Mouse (Mus musculus) lung, postnatal 36 days (tissue): Measurements from ENCODE around the gene Rad51.

ENCODE experiments used
- DNase-seq: peaks from one replicate; pipeline ENCODE4 v3.0.0; 2022; ENCODE audit warnings: mixed read lengths

Rad51 gene

GRCm38 (mm10) chr2:119165401-119165800 lies 52.8 kb downstream of the Rad51 start:
- no peak for DNase-seq

GRCm38 (mm10) chr2:119166901-119167865 lies 54.6 kb downstream of the Rad51 start, which contains the start of gene Gchfr:
TSS of gene Gchfr (plus strand) at chr2:119167773.
- DNase-seq = peak; percentile 76

GRCm38 (mm10) chr2:119167866-119168256 lies 55.3 kb downstream of the Rad51 start:
- DNase-seq = no peak

- no peak for DNase-seq
Observed at GRCm38 (mm10) chr2:119170282-119170681, 57.7 kb downstream of the Rad51 start.

GRCm38 (mm10) chr2:119171574-119171973 lies 59.0 kb downstream of the Rad51 start:
- DNase-seq = no peak

- no peak for DNase-seq
Observed at GRCm38 (mm10) chr2:119172446-119172845, 59.9 kb downstream of the Rad51 start.

GRCm38 (mm10) chr2:119172862-119173576 lies 60.4 kb downstream of the Rad51 start:
- DNase-seq = peak; percentile 82

- no peak for DNase-seq
Observed at GRCm38 (mm10) chr2:119173991-119174651, 61.5 kb downstream of the Rad51 start, which contains the start of gene Gm14137. TSS of gene Gm14137 (plus strand) at chr2:119174509.

GRCm38 (mm10) chr2:119174866-119175265 lies 62.3 kb downstream of the Rad51 start:
- DNase-seq = no peak

- no peak for DNase-seq
Observed at GRCm38 (mm10) chr2:119175614-119176013, 63.0 kb downstream of the Rad51 start.

GRCm38 (mm10) chr2:119176761-119177160 lies 64.2 kb downstream of the Rad51 start:
- no peak for DNase-seq

GRCm38 (mm10) chr2:119177384-119177939 lies 64.9 kb downstream of the Rad51 start:
- DNase-seq = no peak

GRCm38 (mm10) chr2:119182914-119183313 lies 70.3 kb downstream of the Rad51 start:
- no peak for DNase-seq

GRCm38 (mm10) chr2:119189029-119189710 lies 76.6 kb downstream of the Rad51 start:
- DNase-seq = peak; percentile 90

- no peak for DNase-seq
Observed at GRCm38 (mm10) chr2:119190969-119191368, 78.4 kb downstream of the Rad51 start.

- no peak for DNase-seq
Observed at GRCm38 (mm10) chr2:119194140-119194539, 81.5 kb downstream of the Rad51 start.

- DNase-seq = no peak
Observed at GRCm38 (mm10) chr2:119196316-119197108, 83.9 kb downstream of the Rad51 start.
